Comparison of ENCODE assay signal across 28 mouse cellular contexts in the genomic region with DNA sequence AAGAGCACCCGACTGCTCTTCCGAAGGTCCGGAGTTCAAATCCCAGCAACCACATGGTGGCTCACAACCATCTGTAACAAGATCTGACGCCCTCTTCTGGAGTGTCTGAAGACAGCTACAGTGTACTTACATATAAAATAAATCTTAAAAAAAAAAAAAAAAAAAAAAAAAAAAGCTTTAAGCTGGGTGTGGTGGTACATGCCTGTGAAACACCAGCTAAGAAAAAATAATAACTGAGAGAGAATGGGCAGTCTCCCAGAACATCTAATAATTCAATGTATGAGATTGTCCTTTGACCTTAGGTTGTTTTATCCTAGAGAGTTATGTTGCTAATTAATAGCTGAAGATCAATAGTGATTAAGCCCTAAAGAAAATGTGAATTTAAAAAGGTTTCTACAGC. TPM values are rescaled to one million over a fixed set of nuclear protein-coding genes. Genes with fewer than 3 reads are reported as not detected.
"Had no signal": no experiment of that assay in that cellular context is flagged by ENCODE, and none has a peak within 500 bp of the region (broad histone marks: within the 10 kb centered on the region; RNA-seq: fewer than 3 reads in every experiment).

No protein-coding gene starts in this region.

RNA-seq across cellular contexts. Expression of a gene that starts 32.0 kb away (rescaled TPM):
- total RNA-seq: common myeloid progenitor, adult 5-6 weeks; gastrocnemius, adult 18-20 months; gastrocnemius, adult 2 months; gastrocnemius, adult 8-10 months; gastrocnemius, postnatal 10 days; gastrocnemius, postnatal 14 days; gastrocnemius, postnatal 25 days; gastrocnemius, postnatal 36 days; gastrocnemius, postnatal 4 days; granulocyte monocyte progenitor cell, adult 5-6 weeks; heart, adult 18-20 months; heart, adult 2 months; heart, adult 8-10 months had no signal
- polyA plus RNA-seq: cortical plate, adult 2 months; embryonic facial prominence, embryonic 10.5 days; embryonic facial prominence, embryonic 11.5 days; embryonic facial prominence, embryonic 13.5 days; embryonic facial prominence, embryonic 14.5 days; embryonic facial prominence, embryonic 15.5 days; erythroblast, embryonic 14.5 days; forebrain, embryonic 10.5 days; forebrain, embryonic 11.5 days; forebrain, embryonic 13.5 days; forebrain, embryonic 14.5 days; forebrain, embryonic 15.5 days; forebrain, embryonic 16.5 days; forebrain, postnatal 0 days; frontal cortex, adult 2 months had no signal
